Mouse (Mus musculus) 416B (cell line): ENCODE data around the gene Abcc10.
A peak's percentile ranks its signal among the peaks of the same experiment; 100 is the strongest.

Source experiments
- DNase-seq: peaks from one replicate; pipeline ENCODE4 v3.0.0; 2011; ENCODE audit warnings: low read depth

The Abcc10 gene

DNA sequence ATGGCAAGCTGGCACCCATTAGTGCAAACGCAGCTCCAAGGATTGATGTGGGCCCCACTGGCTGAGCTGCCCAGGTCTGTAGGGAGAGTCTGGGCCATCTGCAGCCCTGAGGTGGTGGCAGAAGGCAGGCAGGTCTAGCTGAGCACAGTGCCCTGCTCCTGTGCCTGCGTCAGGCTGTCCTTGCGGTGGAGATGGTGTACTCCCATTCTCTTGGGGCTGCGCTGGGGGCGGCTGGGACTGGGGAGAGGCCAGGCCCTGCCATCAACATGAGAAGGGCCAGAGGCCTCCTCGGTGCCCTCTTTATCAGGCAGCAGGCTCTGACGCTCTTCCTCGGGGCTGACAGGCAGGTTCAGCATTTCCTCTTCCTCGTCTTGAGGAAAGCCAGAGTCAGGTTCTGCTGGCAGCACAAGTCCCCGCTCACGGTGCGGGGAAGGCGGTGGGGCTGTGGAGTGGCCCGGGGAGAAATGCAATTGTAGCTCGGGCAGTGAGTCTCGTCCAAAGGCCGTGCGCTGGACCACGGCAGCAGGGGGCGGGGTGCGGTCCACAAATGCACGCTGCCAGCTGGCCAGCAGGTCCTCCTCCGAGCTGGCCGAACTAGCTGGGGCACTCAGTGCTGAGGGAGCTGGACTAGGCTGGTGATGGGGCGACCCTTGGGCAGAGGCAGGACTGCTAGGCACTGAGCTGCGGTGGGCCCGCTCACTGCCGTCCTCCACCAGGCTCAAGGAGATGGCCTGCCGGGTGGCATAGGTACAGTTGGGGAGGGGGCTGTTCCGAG lies 69.7 kb downstream of the Abcc10 start:
- DNase-seq, result no peak

- DNase-seq, result no peak
Measured at GRCm38 (mm10) chr17:46255147-46255546, 73.0 kb downstream of the Abcc10 start.

GRCm38 (mm10) chr17:46254106-46254505 lies 74.0 kb downstream of the Abcc10 start:
- no peak for DNase-seq

GRCm38 (mm10) chr17:46253452-46254084 lies 74.6 kb downstream of the Abcc10 start, which contains the start of gene Lrrc73:
Gene Lrrc73 (plus strand): TSS chr17:46253531.
- peak; percentile 86 for DNase-seq
